In genomic region chr2:93720956-93721355, GRCm38 (mm10) we compare ENCODE assay signal across 13 mouse cellular contexts.
"Had no signal": no experiment of that assay in that cellular context is flagged by ENCODE, and none has a peak within 500 bp of the region (broad histone marks: within the 10 kb centered on the region; RNA-seq: fewer than 3 reads in every experiment).

No protein-coding gene starts in this region.

- H3K27ac ChIP-seq: left cerebral cortex, adult 2 months; liver, embryonic 14.5 days; macrophage; midbrain, embryonic 12.5 days; midbrain, embryonic 15.5 days had no signal

- H3K27me3 ChIP-seq: hindbrain, embryonic 15.5 days; midbrain, embryonic 12.5 days; midbrain, embryonic 15.5 days; neural tube, embryonic 13.5 days had no signal

- H3K4me3 ChIP-seq: hindbrain, embryonic 15.5 days; left cerebral cortex, adult 2 months; midbrain, embryonic 12.5 days; midbrain, embryonic 15.5 days; neural tube, embryonic 13.5 days had no signal

- H3K4me2 ChIP-seq: hindbrain, embryonic 15.5 days; lung, embryonic 14.5 days; midbrain, embryonic 12.5 days; midbrain, embryonic 15.5 days; neural tube, embryonic 13.5 days had no signal

- ATAC-seq: intestine, postnatal 0 days; lung, postnatal 0 days; midbrain, embryonic 15.5 days had no signal

- DNase-seq: kidney, postnatal 14 days; layer of hippocampus, postnatal 36 days; lung, embryonic 14.5 days; thymus, postnatal 25 days had no signal

- H3K4me1 ChIP-seq: midbrain, embryonic 12.5 days; midbrain, embryonic 15.5 days had no signal

- H3K9ac ChIP-seq: hindbrain, embryonic 15.5 days; liver, embryonic 14.5 days; lung, embryonic 14.5 days; midbrain, embryonic 12.5 days; midbrain, embryonic 15.5 days; neural tube, embryonic 13.5 days had no signal

- H3K9me3 ChIP-seq: hindbrain, embryonic 15.5 days; midbrain, embryonic 15.5 days had no signal
